Mouse (Mus musculus) B cell, adult 2 months (primary cell): Measurements from ENCODE around the gene Rgmb.
A peak's percentile ranks its signal among the peaks of the same experiment; 100 is the strongest.

Experiments
- DNase-seq, 2 experiments: peaks; one replicate each; pipeline ENCODE4 v3.0.0; 2022

The Rgmb gene

DNA sequence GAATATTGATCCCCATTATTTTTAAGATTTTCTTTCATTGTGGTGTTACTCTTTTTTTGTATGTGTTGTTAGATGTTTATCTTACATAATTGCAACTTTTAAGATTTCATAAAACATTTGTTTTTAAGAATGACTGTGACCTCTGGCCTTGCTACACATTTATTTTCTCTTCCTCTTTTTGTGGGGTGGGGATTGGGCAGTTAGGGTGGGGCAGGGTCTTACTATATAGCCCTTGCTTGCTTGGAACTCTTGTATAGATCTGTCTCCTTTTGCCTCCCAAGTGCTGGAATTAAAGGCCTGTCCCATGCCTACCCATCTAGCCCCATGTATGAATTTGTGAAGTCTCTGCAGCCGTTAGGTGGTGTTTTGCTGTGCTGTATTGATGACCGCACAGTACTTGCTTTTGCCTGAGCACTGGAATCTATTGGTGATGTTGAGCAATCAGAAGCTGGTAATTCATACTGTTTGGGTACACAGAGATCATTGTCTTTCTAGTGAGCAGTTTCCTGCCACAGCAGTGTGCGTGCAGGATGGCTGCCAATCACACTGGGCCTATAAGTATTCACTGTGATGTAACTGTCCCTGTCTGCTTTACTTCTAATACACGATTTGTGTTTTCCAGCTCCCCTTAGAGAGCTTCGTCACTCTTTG lies 56.1 kb downstream of the Rgmb start:
- DNase-seq, result peak; percentile 21 to 25

DNA sequence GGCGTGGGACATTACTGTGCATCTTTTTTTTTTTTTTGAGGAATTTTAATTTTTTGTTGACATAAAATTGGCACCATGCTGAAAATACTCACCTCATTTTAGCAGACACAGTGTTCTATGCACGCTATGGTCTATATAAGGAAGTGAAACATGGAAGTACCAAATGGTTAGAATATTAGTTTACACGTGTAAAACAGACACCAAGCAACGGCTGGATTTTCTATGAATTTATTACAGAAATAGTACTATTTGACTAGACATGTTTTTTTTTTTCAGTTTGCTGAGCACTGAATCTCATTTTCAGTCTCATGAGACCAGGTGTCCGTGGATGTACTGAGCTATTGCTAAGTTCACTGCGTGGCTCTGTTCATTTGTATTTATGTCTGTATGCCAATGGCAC lies 56.9 kb downstream of the Rgmb start:
- peak; percentile 34 to 40 for DNase-seq

DNA sequence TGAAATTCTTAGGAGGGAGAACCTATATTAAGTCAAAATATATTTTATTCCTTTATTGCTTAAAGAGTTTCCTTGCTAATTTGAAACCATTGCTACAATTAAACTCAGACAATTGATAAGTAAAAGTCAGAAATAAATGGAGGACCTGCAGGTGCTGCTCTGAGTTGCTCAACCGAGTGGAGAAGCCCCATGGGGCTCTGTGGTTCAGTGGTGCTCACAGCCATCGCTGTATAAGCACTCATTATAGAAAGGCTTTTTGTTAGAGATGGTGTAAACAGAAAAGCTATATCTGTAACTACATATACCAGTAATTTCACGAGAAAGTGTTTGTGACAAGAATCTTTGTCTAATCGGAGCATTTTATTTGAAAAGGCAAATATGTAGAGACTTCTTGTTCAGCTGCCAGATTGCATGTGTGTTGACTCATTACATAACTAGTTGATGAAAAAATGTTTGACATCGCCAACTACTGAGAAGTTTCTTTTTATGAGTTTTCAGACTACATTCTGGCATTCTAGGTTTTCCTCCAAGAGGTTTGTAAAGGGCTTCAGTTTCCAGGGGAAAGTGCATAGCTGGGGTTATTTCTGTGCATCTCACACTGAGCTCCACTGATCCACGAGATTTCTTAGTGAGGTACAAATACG lies 61.6 kb downstream of the Rgmb start:
- peak; percentile 59 to 62 for DNase-seq

DNA sequence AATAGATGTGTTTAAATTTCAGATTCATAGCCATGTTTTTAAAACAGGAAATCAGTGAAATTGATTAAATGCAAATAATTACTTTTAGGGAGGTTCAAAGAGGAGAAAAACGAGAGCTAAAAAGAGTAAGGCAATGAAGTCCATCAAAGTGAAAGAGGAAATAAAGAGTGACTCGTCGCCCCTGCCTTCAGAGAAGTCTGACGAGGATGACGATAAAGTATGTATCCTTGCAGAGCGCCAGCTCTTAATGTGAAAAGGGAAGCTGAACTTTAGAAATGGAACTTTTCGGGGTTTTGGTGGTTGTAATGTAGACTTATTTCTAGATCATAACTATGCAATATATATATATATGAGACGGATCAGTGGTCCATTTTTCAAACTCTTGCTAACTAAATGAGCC lies 69.6 kb downstream of the Rgmb start:
- peak; percentile 41 to 47 for DNase-seq
